Mouse (Mus musculus): Measurements from ENCODE around the gene Atp5d. TPM values are rescaled to one million over a fixed set of nuclear protein-coding genes. Genes with fewer than 3 reads are reported as not detected.

Atp5d gene
- 168 to 193 TPM (median 182 TPM) in 4 replicates for total RNA-seq (2023)

GRCm38 (mm10) chr10:80138553-80139438 lies at the start of gene Atp5d:
Gene Atp5d (plus strand): TSS chr10:80138632.

DNA sequence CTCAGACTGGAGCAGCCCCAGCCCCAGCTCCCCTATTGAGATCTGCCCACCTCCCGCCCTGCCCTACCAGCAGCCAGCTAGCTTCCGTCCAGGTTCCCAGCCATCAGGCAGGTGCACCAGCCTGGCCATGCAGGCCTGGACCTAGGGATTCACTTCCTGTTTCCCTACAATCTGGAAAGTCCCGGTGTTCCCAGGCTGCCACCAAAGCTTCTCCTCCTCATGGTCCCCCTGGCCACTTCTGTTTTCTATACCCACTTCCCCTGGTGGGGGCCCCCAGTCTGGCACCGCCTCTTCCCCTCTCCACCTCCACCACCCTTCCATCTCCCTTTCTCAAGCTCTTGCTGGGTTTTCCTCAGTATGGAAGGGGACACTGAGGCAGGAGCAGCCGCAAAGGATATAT lies 33.0 kb upstream of the Atp5d start, which contains the start of gene Sbno2:
TSS of gene Sbno2 (minus strand) at position 112 of the 400 bp plus-strand sequence.

GRCm38 (mm10) chr10:80115290-80115943 lies 23.0 kb upstream of the Atp5d start, which contains the start of gene Stk11:
Gene Stk11 (plus strand): TSS chr10:80115803.

GRCm38 (mm10) chr10:80140666-80141035 lies 2.2 kb downstream of the Atp5d start, which contains the start of gene Cbarp:
Gene Cbarp (minus strand): TSS chr10:80140835.

GRCm38 (mm10) chr10:80147719-80148601 lies 9.5 kb downstream of the Atp5d start, which contains the start of gene Midn:
Gene Midn (plus strand): TSS chr10:80148272.

GRCm38 (mm10) chr10:80165392-80166128 lies 27.1 kb downstream of the Atp5d start, which contains the start of gene Cirbp:
Gene Cirbp (plus strand): TSS chr10:80165985.

GRCm38 (mm10) chr10:80172527-80173292 lies 34.3 kb downstream of the Atp5d start, which contains the start of gene 1600002K03Rik:
Gene 1600002K03Rik (plus strand): TSS chr10:80172944.

DNA sequence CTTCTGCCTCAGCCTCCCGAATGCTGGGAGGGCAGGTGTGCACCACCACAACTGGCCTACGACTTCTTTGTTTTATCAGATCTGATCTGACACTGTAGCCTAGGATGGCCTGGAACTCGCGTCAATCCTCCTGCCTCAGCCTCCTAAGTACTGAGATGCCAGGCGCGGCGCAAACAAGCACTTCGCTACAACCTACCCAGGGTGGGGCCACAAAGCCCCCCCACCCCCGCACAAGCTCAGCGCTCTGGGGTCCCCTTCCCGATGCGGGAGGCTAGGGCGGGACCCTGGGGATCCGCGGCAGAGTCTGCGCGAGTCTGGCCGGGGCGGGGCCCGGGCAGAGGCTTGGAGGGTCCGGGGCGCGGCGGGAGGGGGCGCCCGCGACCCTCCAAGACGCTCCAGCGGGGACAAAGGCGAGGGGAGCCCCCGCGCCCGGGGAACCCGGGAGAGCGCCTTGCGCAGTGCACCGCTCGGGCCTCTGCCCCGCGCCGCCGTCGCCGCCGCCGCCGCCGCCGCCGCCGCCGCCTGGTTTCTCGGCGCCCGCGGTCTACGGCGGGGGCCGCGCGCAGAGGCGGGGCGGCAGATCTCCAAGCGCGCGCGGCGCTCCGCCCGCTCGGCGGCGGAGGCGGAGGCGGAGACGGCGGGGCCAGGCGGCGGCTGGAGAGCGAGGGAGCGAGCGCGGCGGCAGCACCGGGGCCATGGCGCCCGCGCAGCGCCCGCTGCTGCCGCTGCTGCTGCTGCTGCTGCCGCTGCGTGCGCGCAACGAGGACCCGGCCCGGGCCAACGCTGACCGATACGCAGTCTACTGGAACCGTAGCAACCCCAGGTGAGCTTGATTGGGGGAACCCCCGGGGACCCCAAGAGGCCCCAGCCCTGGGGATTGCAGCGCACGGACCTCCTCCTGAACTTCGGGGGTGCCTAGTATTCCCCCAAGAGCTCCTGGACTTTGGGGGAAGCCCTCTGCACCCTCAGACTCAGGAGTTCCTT lies 40.9 kb downstream of the Atp5d start, which contains the start of gene Efna2:
TSS of gene Efna2 (plus strand) at position 415 of the 984 bp plus-strand sequence.

Other genes with a start within 250 kb of the Atp5d start
- not detected in 4 replicates for gene Cfd, start 247.8 kb upstream of the Atp5d start, total RNA-seq (2023)
- gene Med16, start 229.7 kb upstream of the Atp5d start, total RNA-seq (2023): 78.8 to 89.5 TPM (median 83.7 TPM) in 4 replicates
- not detected in 4 replicates for gene Gm26602, start 227.8 kb upstream of the Atp5d start, total RNA-seq (2023)
- 0.39 to 0.63 TPM (median 0.47 TPM) in 4 replicates for gene Kiss1r, start 221.7 kb upstream of the Atp5d start, total RNA-seq (2023)
- 94.1 to 105 TPM (median 98.7 TPM) in 4 replicates for gene R3hdm4, start 217.4 kb upstream of the Atp5d start, total RNA-seq (2023)
- 32.5 to 39.9 TPM (median 35.7 TPM) in 4 replicates for gene Arid3a, start 211.6 kb upstream of the Atp5d start, total RNA-seq (2023)
- 46.0 to 52.3 TPM (median 48.3 TPM) in 4 replicates for gene Wdr18, start 178.5 kb upstream of the Atp5d start, total RNA-seq (2023)
- not detected in 4 replicates for gene Grin3b, start 167.9 kb upstream of the Atp5d start, total RNA-seq (2023)
- 163 to 175 TPM (median 163 TPM) in 4 replicates for gene Tmem259, start 154.3 kb upstream of the Atp5d start, total RNA-seq (2023)
- 329 to 335 TPM (median 331 TPM) in 4 replicates for gene Cnn2, start 150.0 kb upstream of the Atp5d start, total RNA-seq (2023)
- 51.7 to 55.6 TPM (median 53.3 TPM) in 4 replicates for gene Abca7, start 142.1 kb upstream of the Atp5d start, total RNA-seq (2023)
- gene Arhgap45, start 122.0 kb upstream of the Atp5d start, total RNA-seq (2023): 482 to 540 TPM (median 503 TPM) in 4 replicates
- 82.2 to 90.7 TPM (median 85.7 TPM) in 4 replicates for gene Polr2e, start 98.8 kb upstream of the Atp5d start, total RNA-seq (2023)
- gene Gpx4, start 91.5 kb upstream of the Atp5d start, total RNA-seq (2023): 108 to 159 TPM (median 123 TPM) in 4 replicates
- 116 to 127 TPM (median 121 TPM) in 4 replicates for gene Sbno2, start 33.1 kb upstream of the Atp5d start, total RNA-seq (2023)
- gene Stk11, start 22.8 kb upstream of the Atp5d start, total RNA-seq (2023): 170 to 186 TPM (median 178 TPM) in 4 replicates
- 7.3 to 8.8 TPM (median 7.8 TPM) in 4 replicates for gene Cbarp, start 2.2 kb downstream of the Atp5d start, total RNA-seq (2023)
- gene Midn, start 9.6 kb downstream of the Atp5d start, total RNA-seq (2023): 142 to 170 TPM (median 154 TPM) in 4 replicates
- 214 to 244 TPM (median 231 TPM) in 4 replicates for gene Cirbp, start 27.4 kb downstream of the Atp5d start, total RNA-seq (2023)
- 12.6 to 18.2 TPM (median 14.1 TPM) in 4 replicates for gene 1600002K03Rik, start 34.3 kb downstream of the Atp5d start, total RNA-seq (2023)
- gene Efna2, start 40.9 kb downstream of the Atp5d start, total RNA-seq (2023): not detected in 4 replicates
- gene Mum1, start 87.8 kb downstream of the Atp5d start, total RNA-seq (2023): 55.6 to 64.3 TPM (median 56.8 TPM) in 4 replicates
- 80.4 to 105 TPM (median 90.1 TPM) in 4 replicates for gene Ndufs7, start 110.5 kb downstream of the Atp5d start, total RNA-seq (2023)
- gene Gamt, start 122.4 kb downstream of the Atp5d start, total RNA-seq (2023): 1.7 to 2.7 TPM (median 2.4 TPM) in 4 replicates
- gene Dazap1, start 122.9 kb downstream of the Atp5d start, total RNA-seq (2023): 143 to 153 TPM (median 147 TPM) in 4 replicates
- gene Rps15, start 153.8 kb downstream of the Atp5d start, total RNA-seq (2023): 2,767 to 2,923 TPM (median 2,836 TPM) in 4 replicates
- gene Apc2, start 157.3 kb downstream of the Atp5d start, total RNA-seq (2023): 0.16 to 0.32 TPM (median 0.26 TPM) in 4 replicates
- gene 2310011J03Rik, start 181.9 kb downstream of the Atp5d start, total RNA-seq (2023): 19.7 to 26.5 TPM (median 23.9 TPM) in 4 replicates
- 0.52 to 1.6 TPM (median 1.2 TPM) in 4 replicates for gene Pcsk4, start 190.9 kb downstream of the Atp5d start, total RNA-seq (2023)
- 0.48 TPM in 1 of 4 replicates, not detected in the others for gene Reep6, start 191.3 kb downstream of the Atp5d start, total RNA-seq (2023)
- gene Adamtsl5, start 209.8 kb downstream of the Atp5d start, total RNA-seq (2023): not detected in 4 replicates
- gene Plk5, start 217.8 kb downstream of the Atp5d start, total RNA-seq (2023): not detected in 4 replicates
- gene Mex3d, start 249.0 kb downstream of the Atp5d start, total RNA-seq (2023): 6.8 to 10.3 TPM (median 7.9 TPM) in 4 replicates

Measured in B cell, adult 62 days (primary cell).